Mouse (Mus musculus) bone marrow, adult 2 months (tissue): ENCODE data around the gene Dnttip1.

Source experiments
- CTCF ChIP-seq: fragments of 200-500 bp; IDR thresholded peaks from 2 replicates; pipeline ENCODE4 v1.5.1; 2011; ENCODE audit warnings: low read length, control low read depth; ENCODE audit not compliant: control insufficient read depth, insufficient read depth
- POLR2A ChIP-seq: fragments of 200-500 bp; IDR thresholded peaks from 2 replicates; pipeline ENCODE4 v1.6.1; 2011; ENCODE audit warnings: low read depth, mild to moderate bottlenecking, control low read depth, low read length, borderline replicate concordance; ENCODE audit not compliant: control insufficient read depth

GRCm38 (mm10) chr2:164791841-164792261 lies 46.1 kb downstream of the Dnttip1 start:
- TF ChIP-seq CTCF, result no peak
- TF ChIP-seq POLR2A, result no peak
